Mouse (Mus musculus): ENCODE measurements at regions not wholly inside any gene's neighbourhood (a gene's known extent, or its start where the extent isn't known, plus 50 kb on each side); places are given as distances from the start of the nearest gene placed in this dataset.

GRCm38 (mm10) chr4:125201638-125202325 lies 74.1 kb upstream of the Zc3h12a start:
- DNase-seq, result no peak

- DNase-seq, result no peak
Observed at GRCm38 (mm10) chr4:125200762-125201161, 73.1 kb upstream of the Zc3h12a start.

GRCm38 (mm10) chr4:125199281-125199680 lies 71.6 kb upstream of the Zc3h12a start:
- no peak for DNase-seq

GRCm38 (mm10) chr4:125195901-125196435 lies 68.3 kb upstream of the Zc3h12a start:
- no peak for DNase-seq

- no peak for DNase-seq
Observed at GRCm38 (mm10) chr4:125194722-125195380, 67.2 kb upstream of the Zc3h12a start.

GRCm38 (mm10) chr4:125194298-125194697 lies 66.7 kb upstream of the Zc3h12a start:
- no peak for DNase-seq

GRCm38 (mm10) chr4:125191680-125192079 lies 64.0 kb upstream of the Zc3h12a start:
- DNase-seq, result no peak

GRCm38 (mm10) chr4:125191010-125191409 lies 63.4 kb upstream of the Zc3h12a start:
- DNase-seq, result no peak

- no peak for DNase-seq
Observed at GRCm38 (mm10) chr4:125189971-125190370, 62.3 kb upstream of the Zc3h12a start.

- no peak for DNase-seq
Observed at GRCm38 (mm10) chr4:125186246-125186645, 58.6 kb upstream of the Zc3h12a start.

- DNase-seq, result no peak
Observed at GRCm38 (mm10) chr4:125185076-125185475, 57.4 kb upstream of the Zc3h12a start.

GRCm38 (mm10) chr4:125180947-125181346 lies 53.3 kb upstream of the Zc3h12a start:
- no peak for DNase-seq

GRCm38 (mm10) chr4:125178552-125178951 lies 50.9 kb upstream of the Zc3h12a start:
- DNase-seq, result no peak

- no peak for DNase-seq
Observed at GRCm38 (mm10) chr4:125177666-125178065, 50.0 kb upstream of the Zc3h12a start.

Data from heart, adult 18-20 months (tissue).